Mouse (Mus musculus) olfactory bulb, adult 2 months (tissue): ENCODE measurements around the gene Mlf2.

Experiments
- CTCF ChIP-seq: fragments of 200-500 bp; IDR thresholded peaks from 2 replicates; pipeline ENCODE4 v1.5.1; 2012; ENCODE audit warnings: low read depth, mild to moderate bottlenecking, low read length, moderate library complexity; ENCODE audit not compliant: insufficient read depth
- POLR2A ChIP-seq: fragments of 200-500 bp; IDR thresholded peaks from 2 replicates; pipeline ENCODE4 v1.6.1; 2012; ENCODE audit warnings: mild to moderate bottlenecking, low read depth, low read length, moderate library complexity; ENCODE audit not compliant: insufficient read depth

GRCm38 (mm10) chr6:124941679-124942078 is 10.5 kb downstream of the Mlf2 start:
- TF ChIP-seq POLR2A, result no peak
- TF ChIP-seq CTCF, result no peak
